Mouse (Mus musculus): ENCODE data around the gene Tnrc18. TPM values are rescaled to one million over a fixed set of nuclear protein-coding genes. Genes with fewer than 3 reads are reported as not detected.
"Not testable (repeated sequence)": the region's sequence is repeated elsewhere in the genome, so short reads cannot be mapped to it uniquely, and the experiment has no call there.

Gene Tnrc18
- polyA plus RNA-seq, 1 experiment = 13.9 TPM

DNA sequence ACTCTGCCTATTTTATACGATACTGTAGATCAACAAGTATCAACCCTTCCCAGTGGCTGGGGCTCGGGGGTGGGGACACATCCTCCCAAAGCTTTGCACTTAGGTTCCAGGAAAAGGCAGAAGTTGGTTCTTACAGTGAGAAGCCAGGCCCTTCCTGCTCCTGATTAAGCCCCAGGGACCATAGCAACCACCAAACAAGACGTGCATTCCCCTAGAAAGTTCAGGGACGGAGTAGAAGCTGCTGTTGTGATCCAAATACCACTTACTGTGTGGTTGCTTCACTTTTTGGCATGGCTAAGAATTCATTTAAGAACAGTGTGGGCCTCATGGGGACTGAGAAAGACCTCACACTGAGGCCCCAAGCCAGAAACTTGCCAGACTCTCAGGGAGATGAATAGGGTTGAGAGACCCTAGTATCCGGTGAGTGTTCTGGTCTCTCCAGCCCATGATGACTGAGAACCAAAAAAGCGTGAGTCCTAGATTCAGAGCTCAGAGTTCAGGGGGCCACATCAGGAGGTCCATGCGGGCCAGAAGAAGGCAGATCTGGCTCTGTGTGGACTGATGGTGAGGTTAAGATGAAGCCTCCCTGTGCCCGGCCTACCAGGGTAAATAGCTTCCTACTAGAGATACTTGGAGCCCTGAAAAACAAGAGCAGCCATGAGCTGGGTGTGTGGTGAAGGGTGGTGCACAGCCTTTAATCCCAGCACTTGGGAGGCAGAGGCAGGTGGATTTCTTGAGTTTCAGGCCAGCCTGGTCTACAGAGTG lies 24.1 kb upstream of the Tnrc18 start:
- H3K4me3 ChIP-seq (ENCODE audit: low read depth, low read length) = no peak overlapping the region
- peaks cover 8% of the 10 kb centered on the region for H3K4me1 ChIP-seq (ENCODE audit: control insufficient read depth, insufficient read depth, low read length)
- TF ChIP-seq CTCF (IDR thresholded peaks at IDR 0.05; ENCODE audit: low read depth, low read length) (no peak), EP300 (IDR thresholded peaks at IDR 0.05; ENCODE audit: insufficient read depth, low read depth, low read length) (no peak), POLR2A (IDR thresholded peaks at IDR 0.05; ENCODE audit: insufficient read depth, low read length) (no peak)
- H3K9ac ChIP-seq (ENCODE audit: low read depth, poor library complexity, severe bottlenecking) = no peak overlapping the region
- H3K9me3 ChIP-seq (replicated peaks; ENCODE audit: control insufficient read depth, insufficient read depth, low read length, poor library complexity, severe bottlenecking) = no peaks in the 10 kb centered on the region
- peak overlapping the region; percentile 5; the same call in 1 of the 2 replicates for H3K27ac ChIP-seq (ENCODE audit: insufficient read depth, low read length)
- H3K27me3 ChIP-seq (ENCODE audit: control insufficient read depth, insufficient read depth, low read length, poor library complexity, severe bottlenecking) = no peaks in the 10 kb centered on the region
- H3K36me3 ChIP-seq (ENCODE audit: control insufficient read depth, insufficient read depth, low read length, poor library complexity, severe bottlenecking) = no peaks in the 10 kb centered on the region

DNA sequence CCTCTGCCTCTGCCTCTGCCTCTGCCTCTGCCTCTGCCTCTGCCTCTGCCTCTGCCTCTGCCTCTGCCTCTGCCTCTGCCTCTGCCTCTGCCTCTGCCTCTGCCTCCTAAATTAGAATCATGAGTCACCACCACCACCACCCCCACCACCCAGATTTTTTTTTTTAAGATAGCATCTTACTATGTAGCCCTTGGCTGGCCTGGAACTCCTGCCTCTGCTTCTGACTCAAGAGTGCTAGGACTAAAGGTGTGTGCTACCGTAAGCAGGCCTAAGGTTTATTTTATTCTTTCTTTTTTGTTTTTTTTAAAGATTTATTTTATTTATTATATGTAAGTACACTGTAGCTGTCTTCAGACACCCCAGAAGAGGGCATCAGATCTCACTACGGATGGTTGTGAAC lies 20.0 kb upstream of the Tnrc18 start:
- not testable (repeated sequence) for H3K9ac ChIP-seq (ENCODE audit: low read depth, poor library complexity, severe bottlenecking); H3K4me1 ChIP-seq (ENCODE audit: control insufficient read depth, insufficient read depth, low read length); H3K27ac ChIP-seq (ENCODE audit: insufficient read depth, low read length); H3K4me3 ChIP-seq (ENCODE audit: low read depth, low read length); H3K27me3 ChIP-seq (ENCODE audit: control insufficient read depth, insufficient read depth, low read length, poor library complexity, severe bottlenecking); H3K9me3 ChIP-seq (replicated peaks; ENCODE audit: control insufficient read depth, insufficient read depth, low read length, poor library complexity, severe bottlenecking); H3K36me3 ChIP-seq (ENCODE audit: control insufficient read depth, insufficient read depth, low read length, poor library complexity, severe bottlenecking)

DNA sequence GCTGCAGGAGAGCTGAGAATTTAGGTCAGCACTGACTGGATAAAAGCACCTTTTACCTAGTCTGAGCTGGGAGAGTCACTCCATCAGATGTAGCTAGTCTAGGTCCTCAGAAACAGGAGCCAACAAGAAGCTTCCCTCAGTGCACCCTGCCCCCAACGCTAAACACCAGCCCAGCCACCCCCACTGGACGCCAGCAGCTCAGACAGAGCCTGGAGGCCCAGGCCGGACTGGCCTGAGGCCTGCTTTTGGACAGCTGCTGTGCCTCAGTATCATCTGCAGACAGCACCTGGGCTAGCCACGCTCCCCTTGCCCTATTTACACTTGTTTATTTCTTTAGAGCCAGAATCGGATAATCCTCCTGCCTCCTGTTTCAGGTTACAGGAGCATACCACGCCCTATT lies 19.4 kb upstream of the Tnrc18 start:
- Histone ChIP-seq H3K27ac (ENCODE audit: insufficient read depth, low read length) (no peak overlapping the region), H3K4me1 (ENCODE audit: control insufficient read depth, insufficient read depth, low read length) (peaks cover 8% of the 10 kb centered on the region), H3K9ac (ENCODE audit: low read depth, poor library complexity, severe bottlenecking) (no peak overlapping the region), H3K4me3 (ENCODE audit: low read depth, low read length) (no peak overlapping the region), H3K27me3 (ENCODE audit: control insufficient read depth, insufficient read depth, low read length, poor library complexity, severe bottlenecking) (no peaks in the 10 kb centered on the region), H3K36me3 (ENCODE audit: control insufficient read depth, insufficient read depth, low read length, poor library complexity, severe bottlenecking) (no peaks in the 10 kb centered on the region), H3K9me3 (replicated peaks; ENCODE audit: control insufficient read depth, insufficient read depth, low read length, poor library complexity, severe bottlenecking) (peaks cover 3% of the 10 kb centered on the region; the same call in 1 of the 2 replicates)
- 0 out of 2 replicates have a peak, but pooled peaks have one; percentile 12 for TF ChIP-seq EP300 (IDR thresholded peaks at IDR 0.05; ENCODE audit: insufficient read depth, low read depth, low read length)
- no peak for TF ChIP-seq CTCF (IDR thresholded peaks at IDR 0.05; ENCODE audit: low read depth, low read length)

DNA sequence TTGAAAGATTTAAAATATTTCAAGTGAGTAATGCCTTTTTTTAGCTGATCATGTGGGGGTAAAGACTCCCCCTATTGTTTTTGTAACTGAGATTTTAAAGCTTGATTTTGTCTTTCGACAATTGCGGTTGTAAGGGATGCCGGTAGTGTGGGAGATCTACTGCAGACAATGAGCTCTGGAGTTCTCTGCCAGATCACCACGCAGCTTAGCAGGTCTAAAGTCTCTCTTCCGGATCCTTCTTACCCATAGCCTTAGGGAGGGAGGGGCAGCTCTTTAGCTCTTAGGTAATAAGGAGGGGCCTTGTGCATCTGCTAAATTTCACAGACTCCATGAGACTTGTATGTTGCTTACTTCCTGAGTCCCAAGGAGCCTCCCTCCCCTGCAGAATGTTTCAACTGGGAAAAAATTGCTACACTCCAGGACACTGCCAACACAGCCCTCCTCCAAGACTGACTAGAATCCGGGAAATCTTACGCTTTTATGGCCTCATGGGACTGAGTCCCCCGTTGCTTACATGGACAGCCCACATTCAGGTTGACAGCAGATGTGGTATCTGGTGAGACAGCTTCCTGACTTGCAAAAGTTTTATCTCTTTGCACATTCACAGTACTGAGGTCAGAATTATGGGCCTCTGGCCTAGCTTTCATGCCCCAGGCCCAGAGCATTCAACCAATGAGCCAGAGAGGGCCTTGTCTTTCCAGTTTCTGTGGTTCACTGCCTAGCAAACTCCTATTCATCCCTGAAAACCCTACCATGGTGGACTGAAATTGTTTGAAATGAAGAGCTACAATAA lies 16.4 kb upstream of the Tnrc18 start:
- Histone ChIP-seq H3K36me3 (ENCODE audit: control insufficient read depth, insufficient read depth, low read length, poor library complexity, severe bottlenecking) (no peaks in the 10 kb centered on the region), H3K27ac (ENCODE audit: insufficient read depth, low read length) (no peak overlapping the region), H3K27me3 (ENCODE audit: control insufficient read depth, insufficient read depth, low read length, poor library complexity, severe bottlenecking) (no peaks in the 10 kb centered on the region), H3K4me1 (ENCODE audit: control insufficient read depth, insufficient read depth, low read length) (no peaks in the 10 kb centered on the region), H3K4me3 (ENCODE audit: low read depth, low read length) (no peak overlapping the region), H3K9me3 (replicated peaks; ENCODE audit: control insufficient read depth, insufficient read depth, low read length, poor library complexity, severe bottlenecking) (peaks cover 3% of the 10 kb centered on the region; the same call in 1 of the 2 replicates), H3K9ac (ENCODE audit: low read depth, poor library complexity, severe bottlenecking) (no peak overlapping the region)
- no peak for TF ChIP-seq EP300 (IDR thresholded peaks at IDR 0.05; ENCODE audit: insufficient read depth, low read depth, low read length)
- no peak for TF ChIP-seq POLR2A (IDR thresholded peaks at IDR 0.05; ENCODE audit: insufficient read depth, low read length)
- TF ChIP-seq CTCF (IDR thresholded peaks at IDR 0.05; ENCODE audit: low read depth, low read length) = no peak

DNA sequence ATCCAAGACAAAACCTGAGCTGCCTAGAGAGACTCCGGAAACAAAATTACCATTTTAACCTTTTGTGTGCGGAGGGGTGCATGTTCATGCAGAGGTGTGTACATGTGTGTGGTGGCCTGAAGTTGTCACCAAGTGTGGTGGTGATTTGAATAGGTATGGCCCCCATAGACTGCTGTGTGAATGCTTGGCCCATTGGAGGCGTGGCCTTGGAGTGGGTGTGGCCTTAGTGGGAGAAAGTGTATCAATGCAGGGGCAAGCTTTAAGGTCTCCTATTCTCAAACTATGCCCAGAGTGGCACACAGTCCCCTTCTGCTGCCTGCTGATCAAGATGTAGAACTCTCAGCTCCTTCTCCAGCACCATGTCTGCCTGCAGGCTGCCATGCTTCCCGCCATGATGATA lies 8.7 kb upstream of the Tnrc18 start:
- no peak overlapping the region for H3K27ac ChIP-seq (ENCODE audit: insufficient read depth, low read length)
- no peaks in the 10 kb centered on the region for H3K36me3 ChIP-seq (ENCODE audit: control insufficient read depth, insufficient read depth, low read length, poor library complexity, severe bottlenecking)
- no peaks in the 10 kb centered on the region for H3K27me3 ChIP-seq (ENCODE audit: control insufficient read depth, insufficient read depth, low read length, poor library complexity, severe bottlenecking)
- TF ChIP-seq CTCF (IDR thresholded peaks at IDR 0.05; ENCODE audit: low read depth, low read length) (no peak), POLR2A (IDR thresholded peaks at IDR 0.05; ENCODE audit: insufficient read depth, low read length) (no peak), EP300 (IDR thresholded peaks at IDR 0.05; ENCODE audit: insufficient read depth, low read depth, low read length) (no peak)
- no peaks in the 10 kb centered on the region for H3K9me3 ChIP-seq (replicated peaks; ENCODE audit: control insufficient read depth, insufficient read depth, low read length, poor library complexity, severe bottlenecking)
- H3K4me1 ChIP-seq (ENCODE audit: control insufficient read depth, insufficient read depth, low read length) = peaks cover 4% of the 10 kb centered on the region
- no peak overlapping the region for H3K4me3 ChIP-seq (ENCODE audit: low read depth, low read length)
- H3K9ac ChIP-seq (ENCODE audit: low read depth, poor library complexity, severe bottlenecking) = no peak overlapping the region

DNA sequence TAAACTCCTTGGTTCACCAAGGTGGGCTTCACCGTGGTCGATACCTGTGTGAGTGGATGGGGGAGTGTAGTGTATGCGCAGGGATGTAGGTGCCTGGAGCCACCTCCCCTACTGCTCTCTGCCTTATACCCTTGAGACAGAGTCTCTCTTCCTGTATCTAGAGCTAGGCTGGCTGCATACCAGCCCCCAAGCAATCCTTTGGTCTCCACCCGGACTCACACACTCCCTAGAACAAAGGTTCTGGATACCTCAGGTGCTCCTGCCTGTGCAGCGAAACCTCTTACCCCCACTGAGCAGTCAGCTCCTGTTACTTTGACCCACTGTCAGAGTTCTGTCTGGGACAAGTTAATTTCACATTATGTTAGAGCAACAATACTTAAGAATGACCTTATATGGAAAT lies 8.2 kb upstream of the Tnrc18 start:
- Histone ChIP-seq H3K9ac (ENCODE audit: low read depth, poor library complexity, severe bottlenecking) (no peak overlapping the region), H3K9me3 (replicated peaks; ENCODE audit: control insufficient read depth, insufficient read depth, low read length, poor library complexity, severe bottlenecking) (no peaks in the 10 kb centered on the region), H3K4me3 (ENCODE audit: low read depth, low read length) (no peak overlapping the region), H3K27ac (ENCODE audit: insufficient read depth, low read length) (peak overlapping the region; percentile 39; the same call in 1 of the 2 replicates), H3K27me3 (ENCODE audit: control insufficient read depth, insufficient read depth, low read length, poor library complexity, severe bottlenecking) (no peaks in the 10 kb centered on the region), H3K4me1 (ENCODE audit: control insufficient read depth, insufficient read depth, low read length) (peaks cover 4% of the 10 kb centered on the region), H3K36me3 (ENCODE audit: control insufficient read depth, insufficient read depth, low read length, poor library complexity, severe bottlenecking) (no peaks in the 10 kb centered on the region)
- TF ChIP-seq CTCF (IDR thresholded peaks at IDR 0.05; ENCODE audit: low read depth, low read length) (no peak), EP300 (IDR thresholded peaks at IDR 0.05; ENCODE audit: insufficient read depth, low read depth, low read length) (no peak), POLR2A (IDR thresholded peaks at IDR 0.05; ENCODE audit: insufficient read depth, low read length) (no peak)
